Mouse (Mus musculus): ENCODE data around the gene B4galnt4. TPM values are rescaled to one million over a fixed set of nuclear protein-coding genes. Genes with fewer than 3 reads are reported as not detected.

Gene B4galnt4
- polyA plus RNA-seq, 1 experiment from 2014 or later = 0.37 TPM

Other genes starting within 250 kb of the B4galnt4 start
- gene Zfp941, start 238.9 kb upstream of the B4galnt4 start, polyA plus RNA-seq (2015; fragmentation: Nextera tagmentation; extraction: Ambion mirVana) = 0.06 and 0.16 TPM in 2 replicates
- gene Urah, start 226.1 kb upstream of the B4galnt4 start, polyA plus RNA-seq (2015; fragmentation: Nextera tagmentation; extraction: Ambion mirVana) = 30.3 and 32.9 TPM in 2 replicates
- not detected in 2 replicates for gene Scgb1c1, start 215.6 kb upstream of the B4galnt4 start, polyA plus RNA-seq (2015; fragmentation: Nextera tagmentation; extraction: Ambion mirVana)
- not detected in 2 replicates for gene Odf3, start 213.3 kb upstream of the B4galnt4 start, polyA plus RNA-seq (2015; fragmentation: Nextera tagmentation; extraction: Ambion mirVana)
- gene Gm45785, start 204.8 kb upstream of the B4galnt4 start, polyA plus RNA-seq (2015; fragmentation: Nextera tagmentation; extraction: Ambion mirVana) = not detected in 2 replicates
- gene Ric8a, start 204.1 kb upstream of the B4galnt4 start, polyA plus RNA-seq (2015; fragmentation: Nextera tagmentation; extraction: Ambion mirVana) = 21.2 and 21.5 TPM in 2 replicates
- gene Bet1l, start 203.5 kb upstream of the B4galnt4 start, polyA plus RNA-seq (2015; fragmentation: Nextera tagmentation; extraction: Ambion mirVana) = 19.3 and 20.9 TPM in 2 replicates
- 108 and 123 TPM in 2 replicates for gene Psmd13, start 179.1 kb upstream of the B4galnt4 start, polyA plus RNA-seq (2015; fragmentation: Nextera tagmentation; extraction: Ambion mirVana)
- 21.9 and 23.6 TPM in 2 replicates for gene Sirt3, start 178.8 kb upstream of the B4galnt4 start, polyA plus RNA-seq (2015; fragmentation: Nextera tagmentation; extraction: Ambion mirVana)
- 1.4 and 3.4 TPM in 2 replicates for gene Cox8b, start 160.7 kb upstream of the B4galnt4 start, polyA plus RNA-seq (2015; fragmentation: Nextera tagmentation; extraction: Ambion mirVana)
- gene Nlrp6, start 140.2 kb upstream of the B4galnt4 start, polyA plus RNA-seq (2015; fragmentation: Nextera tagmentation; extraction: Ambion mirVana) = 7.8 and 10.8 TPM in 2 replicates
- 6.0 and 7.9 TPM in 2 replicates for gene Pgghg, start 119.7 kb upstream of the B4galnt4 start, polyA plus RNA-seq (2015; fragmentation: Nextera tagmentation; extraction: Ambion mirVana)
- gene Ifitm5, start 110.8 kb upstream of the B4galnt4 start, polyA plus RNA-seq (2015; fragmentation: Nextera tagmentation; extraction: Ambion mirVana) = 0.26 and 0.44 TPM in 2 replicates
- not detected in 2 replicates for gene Gm45717, start 105.2 kb upstream of the B4galnt4 start, polyA plus RNA-seq (2015; fragmentation: Nextera tagmentation; extraction: Ambion mirVana)
- gene Ifitm2, start 105.1 kb upstream of the B4galnt4 start, polyA plus RNA-seq (2015; fragmentation: Nextera tagmentation; extraction: Ambion mirVana) = 391 and 458 TPM in 2 replicates
- 15.2 and 15.4 TPM in 2 replicates for gene Ifitm1, start 93.9 kb upstream of the B4galnt4 start, polyA plus RNA-seq (2015; fragmentation: Nextera tagmentation; extraction: Ambion mirVana)
- gene Ifitm3, start 50.3 kb upstream of the B4galnt4 start, polyA plus RNA-seq (2015; fragmentation: Nextera tagmentation; extraction: Ambion mirVana) = 68.0 and 76.2 TPM in 2 replicates
- gene Ifitm6, start 43.2 kb upstream of the B4galnt4 start, polyA plus RNA-seq (2015; fragmentation: Nextera tagmentation; extraction: Ambion mirVana) = 23.3 and 28.4 TPM in 2 replicates
- not detected in 2 replicates for gene Gm17387, start 32.0 kb upstream of the B4galnt4 start, polyA plus RNA-seq (2015; fragmentation: Nextera tagmentation; extraction: Ambion mirVana)
- 0.69 and 1.1 TPM in 2 replicates for gene Pkp3, start 17.1 kb downstream of the B4galnt4 start, polyA plus RNA-seq (2015; fragmentation: Nextera tagmentation; extraction: Ambion mirVana)
- 27.2 and 28.1 TPM in 2 replicates for gene Sigirr, start 39.5 kb downstream of the B4galnt4 start, polyA plus RNA-seq (2015; fragmentation: Nextera tagmentation; extraction: Ambion mirVana)
- gene Ano9, start 56.7 kb downstream of the B4galnt4 start, polyA plus RNA-seq (2015; fragmentation: Nextera tagmentation; extraction: Ambion mirVana) = 1.5 and 3.8 TPM in 2 replicates
- gene Ptdss2, start 61.3 kb downstream of the B4galnt4 start, polyA plus RNA-seq (2015; fragmentation: Nextera tagmentation; extraction: Ambion mirVana) = 136 and 138 TPM in 2 replicates
- 70.1 and 71.7 TPM in 2 replicates for gene Rnh1, start 111.8 kb downstream of the B4galnt4 start, polyA plus RNA-seq (2015; fragmentation: Nextera tagmentation; extraction: Ambion mirVana)
- 35.3 and 40.1 TPM in 2 replicates for gene Hras, start 132.9 kb downstream of the B4galnt4 start, polyA plus RNA-seq (2015; fragmentation: Nextera tagmentation; extraction: Ambion mirVana)
- 8.3 and 9.5 TPM in 2 replicates for gene Lrrc56, start 133.1 kb downstream of the B4galnt4 start, polyA plus RNA-seq (2015; fragmentation: Nextera tagmentation; extraction: Ambion mirVana)
- gene Lmntd2, start 153.0 kb downstream of the B4galnt4 start, polyA plus RNA-seq (2015; fragmentation: Nextera tagmentation; extraction: Ambion mirVana) = 0.80 and 0.84 TPM in 2 replicates
- 23.9 and 26.4 TPM in 2 replicates for gene Rassf7, start 154.8 kb downstream of the B4galnt4 start, polyA plus RNA-seq (2015; fragmentation: Nextera tagmentation; extraction: Ambion mirVana)
- 23.8 and 28.5 TPM in 2 replicates for gene Phrf1, start 167.7 kb downstream of the B4galnt4 start, polyA plus RNA-seq (2015; fragmentation: Nextera tagmentation; extraction: Ambion mirVana)
- 7.7 and 8.2 TPM in 2 replicates for gene Irf7, start 205.4 kb downstream of the B4galnt4 start, polyA plus RNA-seq (2015; fragmentation: Nextera tagmentation; extraction: Ambion mirVana)
- 0.42 and 1.6 TPM in 2 replicates for gene Cdhr5, start 215.7 kb downstream of the B4galnt4 start, polyA plus RNA-seq (2015; fragmentation: Nextera tagmentation; extraction: Ambion mirVana)
- 1.4 TPM in 1 of 2 replicates, not detected in the other for gene Sct, start 218.0 kb downstream of the B4galnt4 start, polyA plus RNA-seq (2015; fragmentation: Nextera tagmentation; extraction: Ambion mirVana)
- not detected in 2 replicates for gene Drd4, start 230.9 kb downstream of the B4galnt4 start, polyA plus RNA-seq (2015; fragmentation: Nextera tagmentation; extraction: Ambion mirVana)